Mouse (Mus musculus) cerebellum, adult 2 months (tissue): Measurements from ENCODE around the gene Lmtk2. TPM values are rescaled to one million over a fixed set of nuclear protein-coding genes. Genes with fewer than 3 reads are reported as not detected.
A peak's percentile ranks its signal among the peaks of the same experiment; 100 is the strongest.

Experiments
- DNase-seq, 2 experiments: peaks; one replicate each; pipeline ENCODE4 v3.0.0; 2021
- H3K27ac ChIP-seq: fragments of 200-500 bp; 2 replicates; pipeline ENCODE4 v1.5.1; 2012; ENCODE audit warnings: low read length, control low read depth, inconsistent platforms; ENCODE audit not compliant: insufficient read depth
- H3K27me3 ChIP-seq: fragments of 200-500 bp; 2 replicates; pipeline ENCODE4 v1.6.1; 2012; ENCODE audit warnings: inconsistent platforms, mild to moderate bottlenecking, low read length, moderate library complexity; ENCODE audit not compliant: control insufficient read depth, insufficient read depth
- H3K4me1 ChIP-seq: fragments of 200-500 bp; 2 replicates; pipeline ENCODE4 v1.6.1; 2011; ENCODE audit warnings: low read length; ENCODE audit not compliant: control insufficient read depth, insufficient read depth
- H3K4me3 ChIP-seq: fragments of 200-500 bp; replicated peaks from 2 replicates; pipeline ENCODE3; 2011; ENCODE audit warnings: mild to moderate bottlenecking, low read depth, low read length, control low read depth; ENCODE audit not compliant: insufficient read depth
- CTCF ChIP-seq: fragments of 200-500 bp; IDR thresholded peaks from 2 replicates; pipeline ENCODE4 v1.5.1; 2011; ENCODE audit warnings: low read depth, mild to moderate bottlenecking, control low read depth, low read length, moderate library complexity, borderline replicate concordance; ENCODE audit not compliant: insufficient read depth
- POLR2A ChIP-seq: fragments of 200-500 bp; IDR thresholded peaks from 2 replicates; pipeline ENCODE4 v1.6.1; 2011; ENCODE audit warnings: low read length, control low read depth, borderline replicate concordance; ENCODE audit not compliant: insufficient read depth
- WGBS: fragments of 180-500 bp; shearing (Covaris S2); methylation state at CpG from one replicate; pipeline ENCODE4 v1.1.7; 2018; 5-methylcytosine and 5-hydroxymethylcytosine counted together
- polyA plus RNA-seq: library from polyadenylated mRNA; depleted of rRNA; stranded (reverse); fragments of >200 nt; gene quantifications from 2 replicates; pipeline ENCODE4 v1.2.3, GENCODE M21; 2012

Gene Lmtk2
- polyA plus RNA-seq, 1 experiment: 38.8 TPM

DNA sequence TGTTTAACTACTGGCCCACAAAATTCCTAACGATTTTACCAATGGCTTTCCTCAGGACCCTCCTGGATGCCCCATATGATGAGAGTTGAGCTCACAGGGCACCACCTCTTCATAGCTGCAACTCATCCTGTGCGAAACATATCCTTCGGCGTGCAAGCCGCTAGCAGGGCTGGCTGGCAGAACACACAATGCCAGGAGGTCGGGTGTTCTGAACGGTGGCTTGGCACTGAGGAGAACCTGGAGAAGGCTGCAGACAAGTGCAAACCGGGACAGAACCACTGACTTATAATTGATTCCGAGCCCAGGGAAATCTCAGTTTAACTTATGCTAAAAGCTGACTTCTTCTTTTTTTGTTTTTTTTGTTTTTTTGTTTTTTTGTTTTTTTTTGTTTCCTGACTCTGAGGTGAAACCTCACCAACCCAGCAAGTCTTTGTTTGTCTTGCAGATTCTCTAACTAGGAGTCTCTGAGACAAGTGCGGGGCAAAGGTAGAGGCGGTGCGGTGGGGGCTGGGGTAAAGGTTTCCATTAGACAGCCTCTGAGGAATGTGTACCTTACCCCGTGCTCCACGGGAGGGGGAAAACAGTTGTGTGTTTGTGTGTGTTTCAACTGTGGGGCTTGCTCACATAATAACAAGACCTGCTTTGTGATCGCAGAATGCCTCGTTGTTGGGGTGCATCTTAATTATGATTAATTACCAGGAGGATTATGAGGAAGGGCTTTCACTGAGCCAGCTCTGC lies 2.2 kb upstream of the Lmtk2 start:
- Histone ChIP-seq H3K4me3 (no peak overlapping the region), H3K4me1 (no peaks in the 10 kb centered on the region; the same call in 1 of the 2 replicates), H3K27me3 (no peaks in the 10 kb centered on the region; the same call in 1 of the 2 replicates), H3K27ac (no peak overlapping the region)
- DNase-seq: no peak
- TF ChIP-seq CTCF: no peak
- TF ChIP-seq POLR2A: no peak
- WGBS: 57% methylated on average over 16 of the region's 16 CpGs

DNA sequence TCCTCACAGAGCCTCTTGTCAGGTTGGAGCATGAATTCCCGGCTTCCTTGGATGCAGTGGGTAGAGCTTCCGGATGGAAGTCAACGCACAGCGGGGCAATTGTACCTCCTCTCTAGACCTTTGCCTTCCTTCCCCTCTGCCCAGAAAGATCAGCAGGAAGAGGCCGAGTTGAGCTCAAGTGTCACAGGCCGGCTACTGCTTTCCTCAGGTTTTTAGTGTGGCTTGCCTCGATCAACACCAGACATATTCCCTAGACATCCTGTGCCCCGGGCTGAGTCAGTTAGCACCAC lies 1.7 kb upstream of the Lmtk2 start:
- DNase-seq: no peak
- H3K27me3 ChIP-seq: no peaks in the 10 kb centered on the region; the same call in 1 of the 2 replicates
- WGBS: 57% methylated on average over 8 of the region's 8 CpGs
- H3K4me1 ChIP-seq: no peaks in the 10 kb centered on the region; the same call in 1 of the 2 replicates
- no peak overlapping the region for H3K4me3 ChIP-seq
- no peak overlapping the region for H3K27ac ChIP-seq
- no peak for TF ChIP-seq POLR2A
- TF ChIP-seq CTCF: no peak

DNA sequence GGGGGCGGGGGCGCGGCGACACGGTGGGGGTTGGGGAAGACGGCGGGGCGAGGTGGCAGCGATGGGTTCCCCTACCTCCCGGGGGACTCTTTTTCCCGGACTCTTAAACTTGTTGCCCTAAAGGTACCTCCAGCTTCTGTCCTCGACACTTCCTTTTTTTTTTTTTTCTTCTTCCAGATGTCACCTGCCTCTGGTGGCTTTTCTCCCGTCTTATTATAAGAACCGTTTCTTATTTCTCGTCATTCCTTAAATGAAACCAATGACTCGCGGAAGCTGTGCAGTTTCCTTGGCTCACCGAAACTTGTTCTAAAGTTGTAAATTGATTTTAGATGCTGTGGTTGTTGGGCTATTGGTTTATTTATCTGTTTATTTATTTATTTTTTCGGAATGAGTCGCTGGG lies 712 bp downstream of the Lmtk2 start:
- Histone ChIP-seq H3K27me3 (no peaks in the 10 kb centered on the region; the same call in 1 of the 2 replicates), H3K4me1 (no peaks in the 10 kb centered on the region; the same call in 1 of the 2 replicates), H3K27ac (no peak overlapping the region), H3K4me3 (peak overlapping the region; percentile 87)
- WGBS: under 1% methylated on average over 20 of the region's 20 CpGs
- DNase-seq: no peak
- TF ChIP-seq CTCF (no peak), POLR2A (no peak)

DNA sequence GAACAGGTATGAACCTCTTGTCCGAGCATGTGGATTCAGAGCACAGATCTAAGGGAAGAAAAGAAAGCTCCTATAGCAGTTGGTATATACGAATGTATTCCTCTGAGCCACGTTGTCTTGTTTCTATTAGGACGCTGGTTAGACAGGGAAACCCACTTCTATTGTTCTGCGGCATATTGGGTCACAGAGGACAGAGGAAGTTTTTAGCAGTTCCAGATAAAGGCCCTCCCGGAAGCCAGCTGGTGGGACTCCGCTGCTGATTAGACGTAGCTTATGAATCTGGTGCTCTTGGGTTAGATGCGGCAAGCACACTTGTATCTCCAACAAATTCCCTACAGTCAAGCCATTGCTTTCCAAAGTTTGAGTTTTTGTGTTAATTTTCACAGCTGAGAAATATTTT lies 4.8 kb downstream of the Lmtk2 start:
- no peaks in the 10 kb centered on the region for H3K27me3 ChIP-seq
- peaks cover 2% of the 10 kb centered on the region for H3K4me1 ChIP-seq
- 72% methylated on average over 9 of the region's 9 CpGs for WGBS
- TF ChIP-seq CTCF (no peak), POLR2A (no peak)
- no peak overlapping the region for H3K27ac ChIP-seq
- H3K4me3 ChIP-seq: no peak overlapping the region
- DNase-seq: no peak

GRCm38 (mm10) chr5:144105471-144106129 lies 5.4 kb downstream of the Lmtk2 start:
- 86% methylated on average over 6 of the region's 6 CpGs for WGBS
- peaks cover 2% of the 10 kb centered on the region for H3K4me1 ChIP-seq

GRCm38 (mm10) chr5:144106130-144106510 lies 5.9 kb downstream of the Lmtk2 start:
- WGBS: 90% methylated on average over 3 of the region's 3 CpGs
- Histone ChIP-seq H3K27me3 (no peaks in the 10 kb centered on the region), H3K4me3 (no peak overlapping the region), H3K27ac (no peak overlapping the region), H3K4me1 (peaks cover 2% of the 10 kb centered on the region)
- DNase-seq: no peak
- TF ChIP-seq CTCF (no peak), POLR2A (no peak)

More at GRCm38 (mm10) chr5:144105471-144106129, 5.4 kb downstream of the Lmtk2 start:
- TF ChIP-seq POLR2A: no peak
- TF ChIP-seq CTCF: no peak
- DNase-seq: no peak
- Histone ChIP-seq H3K27ac (no peak overlapping the region), H3K4me3 (no peak overlapping the region), H3K27me3 (no peaks in the 10 kb centered on the region)

DNA sequence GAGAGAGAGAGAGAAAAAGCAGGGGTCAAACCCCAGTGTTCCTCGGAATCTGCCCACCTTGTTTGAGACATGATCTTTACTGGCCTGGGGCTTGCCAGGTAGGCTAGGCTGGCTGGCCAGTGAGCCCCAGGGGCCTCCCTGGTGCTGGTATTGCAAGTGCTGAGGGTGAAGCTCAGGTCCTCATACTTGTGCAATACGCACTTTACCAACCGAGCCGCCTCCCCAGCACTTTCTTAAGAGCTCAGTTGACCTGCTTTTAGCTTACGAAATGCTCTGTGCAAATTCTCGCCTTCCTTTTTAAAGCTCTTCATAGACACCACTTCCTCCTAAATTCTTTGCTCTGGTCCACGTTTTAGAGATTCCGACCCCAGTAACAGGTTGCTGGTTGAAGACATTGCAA lies 9.0 kb downstream of the Lmtk2 start:
- DNase-seq: no peak
- H3K27ac ChIP-seq: no peak overlapping the region
- H3K27me3 ChIP-seq: no peaks in the 10 kb centered on the region
- no peak for TF ChIP-seq CTCF
- no peak for TF ChIP-seq POLR2A
- H3K4me1 ChIP-seq: peaks cover 2% of the 10 kb centered on the region; the same call in 1 of the 2 replicates
- WGBS: 90% methylated on average over 8 of the region's 8 CpGs
- no peak overlapping the region for H3K4me3 ChIP-seq

- WGBS: 40% methylated on average over 11 of the region's 11 CpGs
- Histone ChIP-seq H3K4me1 (peaks cover 4% of the 10 kb centered on the region; the same call in 1 of the 2 replicates), H3K27ac (no peak overlapping the region), H3K27me3 (no peaks in the 10 kb centered on the region), H3K4me3 (no peak overlapping the region)
- TF ChIP-seq CTCF: no peak
- no peak for TF ChIP-seq POLR2A
- peak; percentile 54 to 63 for DNase-seq
Observed at GRCm38 (mm10) chr5:144112574-144113438, 12.6 kb downstream of the Lmtk2 start.
